Mouse (Mus musculus) embryonic facial prominence, embryonic 15.5 days (tissue): ENCODE data around the gene Slc35c1. TPM values are rescaled to one million over a fixed set of nuclear protein-coding genes. Genes with fewer than 3 reads are reported as not detected.

Experiments used
- ATAC-seq: fragments of 200-750 bp; cut with Nextera tagmentation; 2 replicates; pipeline ENCODE4 v1.8.0; 2017; ENCODE audit warnings: low read depth, moderate TSS enrichment; ENCODE audit not compliant: insufficient number of reproducible peaks, low FRiP score, low TSS enrichment
- H3K27ac ChIP-seq: fragments of 300-500 bp; sonication (generic); replicated peaks from 2 replicates; pipeline ENCODE4 v1.5.1; 2015; ENCODE audit warnings: mild to moderate bottlenecking, inconsistent platforms
- H3K27me3 ChIP-seq: fragments of 300-500 bp; sonication (generic); 2 replicates; pipeline ENCODE4 v1.6.1; 2015; ENCODE audit warnings: inconsistent platforms
- H3K36me3 ChIP-seq: fragments of 300-500 bp; sonication (generic); 2 replicates; pipeline ENCODE4 v1.6.1; 2015; ENCODE audit warnings: mild to moderate bottlenecking, inconsistent platforms
- H3K4me1 ChIP-seq: fragments of 300-500 bp; sonication (generic); 2 replicates; pipeline ENCODE4 v1.6.1; 2015; ENCODE audit warnings: inconsistent platforms
- H3K4me2 ChIP-seq: fragments of 300-500 bp; sonication (generic); replicated peaks from 2 replicates; pipeline ENCODE4 v1.6.1; 2015; ENCODE audit warnings: mild to moderate bottlenecking, inconsistent platforms
- H3K4me3 ChIP-seq: fragments of 300-500 bp; sonication (generic); replicated peaks from 2 replicates; pipeline ENCODE4 v1.5.1; 2015; ENCODE audit warnings: mild to moderate bottlenecking, inconsistent platforms
- H3K9ac ChIP-seq: fragments of 300-500 bp; sonication (generic); 2 replicates; pipeline ENCODE4 v1.6.1; 2015; ENCODE audit warnings: inconsistent platforms
- H3K9me3 ChIP-seq: fragments of 300-500 bp; sonication (generic); replicated peaks from 2 replicates; pipeline ENCODE4 v1.6.1; 2016; ENCODE audit warnings: inconsistent platforms
- WGBS: fragments of 180-500 bp; shearing (Covaris S2); methylation state at CpG from one replicate; pipeline ENCODE4 v1.1.7; 2015; 5-methylcytosine and 5-hydroxymethylcytosine counted together
- polyA plus RNA-seq: library from polyadenylated mRNA; unstranded; fragments of >200 nt; fragmentation: Nextera tagmentation; extraction: Ambion mirVana; gene quantifications from 2 replicates; pipeline ENCODE4 v1.2.1, GENCODE M21; 2015

Slc35c1 gene
- polyA plus RNA-seq, 1 experiment from 2014 or later: 18.4 TPM

- Histone ChIP-seq H3K4me1 (peaks cover 5% of the 10 kb centered on the region; the same call in 1 of the 2 replicates), H3K27ac (no peak overlapping the region), H3K4me3 (no peak overlapping the region), H3K9me3 (no peaks in the 10 kb centered on the region), H3K27me3 (no peaks in the 10 kb centered on the region), H3K36me3 (no peaks in the 10 kb centered on the region), H3K9ac (no peak overlapping the region), H3K4me2 (no peak overlapping the region)
- no peak for ATAC-seq
- 73% methylated on average over 8 of the region's 8 CpGs for WGBS
These were observed 13.7 kb downstream of the Slc35c1 start for GRCm38 (mm10) chr2:92446656-92447055.

GRCm38 (mm10) chr2:92445890-92446289 lies 14.4 kb downstream of the Slc35c1 start:
- no peak overlapping the region for H3K27ac ChIP-seq
- H3K27me3 ChIP-seq: no peaks in the 10 kb centered on the region
- WGBS: 39% methylated on average over 9 of the region's 9 CpGs
- H3K9ac ChIP-seq: no peak overlapping the region
- no peaks in the 10 kb centered on the region for H3K36me3 ChIP-seq
- peaks cover 5% of the 10 kb centered on the region; the same call in 1 of the 2 replicates for H3K4me1 ChIP-seq
- H3K4me2 ChIP-seq: no peak overlapping the region
- ATAC-seq: no peak
- H3K9me3 ChIP-seq: no peaks in the 10 kb centered on the region
- H3K4me3 ChIP-seq: no peak overlapping the region

- no peak for ATAC-seq
- Histone ChIP-seq H3K9me3 (no peaks in the 10 kb centered on the region), H3K27ac (no peak overlapping the region), H3K9ac (no peak overlapping the region), H3K36me3 (no peaks in the 10 kb centered on the region), H3K4me2 (no peak overlapping the region), H3K4me1 (peaks cover 5% of the 10 kb centered on the region; the same call in 1 of the 2 replicates), H3K27me3 (no peaks in the 10 kb centered on the region; the same call in 1 of the 2 replicates), H3K4me3 (no peak overlapping the region)
- WGBS: 57% methylated on average over 4 of the region's 4 CpGs
These were observed 16.0 kb downstream of the Slc35c1 start for GRCm38 (mm10) chr2:92444376-92444775.

- Histone ChIP-seq H3K9me3 (no peaks in the 10 kb centered on the region), H3K4me3 (no peak overlapping the region), H3K27me3 (no peaks in the 10 kb centered on the region; the same call in 1 of the 2 replicates), H3K4me1 (peaks cover 5% of the 10 kb centered on the region; the same call in 1 of the 2 replicates), H3K27ac (no peak overlapping the region), H3K9ac (no peak overlapping the region), H3K36me3 (no peaks in the 10 kb centered on the region), H3K4me2 (no peak overlapping the region)
- ATAC-seq: no peak
- WGBS: 79% methylated on average over 4 of the region's 4 CpGs
These were observed 17.0 kb downstream of the Slc35c1 start for GRCm38 (mm10) chr2:92443313-92443712.

GRCm38 (mm10) chr2:92442419-92443001 lies 17.8 kb downstream of the Slc35c1 start:
- ATAC-seq: no peak
- Histone ChIP-seq H3K27ac (no peak overlapping the region), H3K36me3 (no peaks in the 10 kb centered on the region), H3K4me2 (no peak overlapping the region), H3K9ac (no peak overlapping the region), H3K27me3 (no peaks in the 10 kb centered on the region; the same call in 1 of the 2 replicates), H3K4me3 (no peak overlapping the region), H3K4me1 (peaks cover 5% of the 10 kb centered on the region; the same call in 1 of the 2 replicates), H3K9me3 (no peaks in the 10 kb centered on the region)
- WGBS: 56% methylated on average over 12 of the region's 12 CpGs

- Histone ChIP-seq H3K4me3 (no peak overlapping the region), H3K36me3 (no peaks in the 10 kb centered on the region), H3K27me3 (no peaks in the 10 kb centered on the region; the same call in 1 of the 2 replicates), H3K4me2 (no peak overlapping the region), H3K9me3 (no peaks in the 10 kb centered on the region), H3K27ac (no peak overlapping the region), H3K4me1 (peaks cover 5% of the 10 kb centered on the region; the same call in 1 of the 2 replicates), H3K9ac (no peak overlapping the region)
- 50% methylated on average over 6 of the region's 6 CpGs for WGBS
- no peak for ATAC-seq
These were observed 19.9 kb downstream of the Slc35c1 start for GRCm38 (mm10) chr2:92440432-92440831.

GRCm38 (mm10) chr2:92438567-92438966 lies 21.8 kb downstream of the Slc35c1 start:
- 62% methylated on average over 3 of the region's 3 CpGs for WGBS
- no peak for ATAC-seq
- Histone ChIP-seq H3K27me3 (no peaks in the 10 kb centered on the region; the same call in 1 of the 2 replicates), H3K27ac (no peak overlapping the region), H3K4me1 (peaks cover 10% of the 10 kb centered on the region), H3K9ac (no peak overlapping the region), H3K36me3 (no peaks in the 10 kb centered on the region), H3K4me3 (no peak overlapping the region), H3K4me2 (no peak overlapping the region), H3K9me3 (no peaks in the 10 kb centered on the region)

- no peaks in the 10 kb centered on the region for H3K36me3 ChIP-seq
- H3K4me3 ChIP-seq: no peak overlapping the region
- no peak overlapping the region for H3K27ac ChIP-seq
- peaks cover 15% of the 10 kb centered on the region for H3K4me1 ChIP-seq
- 0% methylated on average over 5 of the region's 5 CpGs for WGBS
- H3K9me3 ChIP-seq: no peaks in the 10 kb centered on the region
- H3K27me3 ChIP-seq: no peaks in the 10 kb centered on the region; the same call in 1 of the 2 replicates
- no peak overlapping the region for H3K9ac ChIP-seq
- ATAC-seq: no peak
- peak overlapping the region; percentile 30; the same call in 1 of the 2 replicates for H3K4me2 ChIP-seq
These were observed 22.5 kb downstream of the Slc35c1 start for GRCm38 (mm10) chr2:92437875-92438274.

- Histone ChIP-seq H3K27me3 (no peaks in the 10 kb centered on the region; the same call in 1 of the 2 replicates), H3K4me1 (peaks cover 16% of the 10 kb centered on the region), H3K4me3 (no peak overlapping the region), H3K36me3 (no peaks in the 10 kb centered on the region), H3K27ac (no peak overlapping the region), H3K4me2 (no peak overlapping the region), H3K9ac (no peak overlapping the region), H3K9me3 (no peaks in the 10 kb centered on the region)
- ATAC-seq: no peak
- WGBS: 84% methylated on average over 4 of the region's 4 CpGs
These were observed 23.0 kb downstream of the Slc35c1 start for GRCm38 (mm10) chr2:92437366-92437765.

GRCm38 (mm10) chr2:92435023-92435422 lies 25.3 kb downstream of the Slc35c1 start:
- ATAC-seq: no peak
- 50% methylated on average over 6 of the region's 6 CpGs for WGBS
- peak overlapping the region; percentile 75; the same call in 1 of the 2 replicates for H3K4me2 ChIP-seq

GRCm38 (mm10) chr2:92434375-92434745 lies 26.0 kb downstream of the Slc35c1 start:
- no peaks in the 10 kb centered on the region for H3K36me3 ChIP-seq
- WGBS: 5% methylated on average over 12 of the region's 12 CpGs
- ATAC-seq: no peak
- peak overlapping the region; percentile 75 for H3K4me2 ChIP-seq
- H3K9me3 ChIP-seq: no peaks in the 10 kb centered on the region
- H3K4me1 ChIP-seq: peaks cover 44% of the 10 kb centered on the region
- peak overlapping the region; percentile 75 for H3K4me3 ChIP-seq
- H3K9ac ChIP-seq: no peak overlapping the region
- peak overlapping the region; percentile 41; the same call in 1 of the 2 replicates for H3K27ac ChIP-seq
- H3K27me3 ChIP-seq: no peaks in the 10 kb centered on the region

More at GRCm38 (mm10) chr2:92435023-92435422, 25.3 kb downstream of the Slc35c1 start:
- peaks cover 37% of the 10 kb centered on the region for H3K4me1 ChIP-seq
- H3K4me3 ChIP-seq: 0 out of 2 replicates have a peak overlapping the region, but pooled peaks have one; percentile 75
- no peak overlapping the region for H3K27ac ChIP-seq
- no peaks in the 10 kb centered on the region for H3K9me3 ChIP-seq
- no peaks in the 10 kb centered on the region; the same call in 1 of the 2 replicates for H3K27me3 ChIP-seq
- H3K36me3 ChIP-seq: no peaks in the 10 kb centered on the region
- H3K9ac ChIP-seq: no peak overlapping the region
